Mouse (Mus musculus) embryonic fibroblast, embryonic 13.5 days (primary cell): ENCODE measurements around the gene Rfc1.
"Not testable (repeated sequence)": the region's sequence is repeated elsewhere in the genome, so short reads cannot be mapped to it uniquely, and the experiment has no call there.

Source experiments
- CTCF ChIP-seq: IDR thresholded peaks from 2 replicates; pipeline ENCODE4 v1.5.1; 2011; ENCODE audit warnings: mild to moderate bottlenecking, control low read depth, low read length, moderate library complexity, borderline replicate concordance; ENCODE audit not compliant: insufficient read depth
- POLR2A ChIP-seq: IDR thresholded peaks from 2 replicates; pipeline ENCODE4 v1.6.1; 2011; ENCODE audit warnings: low read depth, mild to moderate bottlenecking, control low read depth, low read length, moderate library complexity

GRCm38 (mm10) chr5:65299623-65300022 is 35.8 kb downstream of the Rfc1 start:
- not testable (repeated sequence) for TF ChIP-seq POLR2A, CTCF
